Mouse (Mus musculus): ENCODE measurements at regions not wholly inside any gene's neighbourhood (a gene's known extent, or its start where the extent isn't known, plus 50 kb on each side); places are given as distances from the start of the nearest gene placed in this dataset.
A peak's percentile ranks its signal among the peaks of the same experiment; 100 is the strongest.
"Not testable (repeated sequence)": the region's sequence is repeated elsewhere in the genome, so short reads cannot be mapped to it uniquely, and the experiment has no call there.

GRCm38 (mm10) chr12:97090577-97091214 lies 1168.6 kb downstream of the Galc start:
- CTCF ChIA-PET, result no interaction called here
- no peaks in the 10 kb centered on the region for H3K27me3 ChIP-seq
- no peak for TF ChIP-seq CTCF (IDR thresholded peaks at IDR 0.05)
- POLR2A ChIA-PET, result no interaction called here
- no peak for ATAC-seq
- no peak for DNase-seq (ENCODE audit: low read depth, low spot score)
- in situ Hi-C loops (cut with MboI; ENCODE audit: low pct_unique_long_range_greater_than_20kb), result no loop called here

GRCm38 (mm10) chr12:97061352-97061895 lies 1197.8 kb downstream of the Galc start:
- POLR2A ChIA-PET; in situ Hi-C loops (cut with MboI; ENCODE audit: low pct_unique_long_range_greater_than_20kb): not testable (repeated sequence)
- ATAC-seq, result peak; percentile 100

GRCm38 (mm10) chr12:97047674-97048073 lies 1211.6 kb downstream of the Galc start:
- no peak for DNase-seq (ENCODE audit: low read depth, low spot score)
- ChIA-PET POLR2A (no interaction called here), CTCF (no interaction called here)
- ATAC-seq, result no peak
- in situ Hi-C loops (cut with MboI; ENCODE audit: low pct_unique_long_range_greater_than_20kb), result no loop called here
- no peaks in the 10 kb centered on the region for H3K27me3 ChIP-seq
- no peak for TF ChIP-seq CTCF (IDR thresholded peaks at IDR 0.05)

More at GRCm38 (mm10) chr12:97061352-97061895, 1197.8 kb downstream of the Galc start:
- CTCF ChIA-PET; DNase-seq (ENCODE audit: low read depth, low spot score); H3K27me3 ChIP-seq: not testable (repeated sequence)
